ENCODE assay signal across 8 mouse cellular contexts in the genomic region with DNA sequence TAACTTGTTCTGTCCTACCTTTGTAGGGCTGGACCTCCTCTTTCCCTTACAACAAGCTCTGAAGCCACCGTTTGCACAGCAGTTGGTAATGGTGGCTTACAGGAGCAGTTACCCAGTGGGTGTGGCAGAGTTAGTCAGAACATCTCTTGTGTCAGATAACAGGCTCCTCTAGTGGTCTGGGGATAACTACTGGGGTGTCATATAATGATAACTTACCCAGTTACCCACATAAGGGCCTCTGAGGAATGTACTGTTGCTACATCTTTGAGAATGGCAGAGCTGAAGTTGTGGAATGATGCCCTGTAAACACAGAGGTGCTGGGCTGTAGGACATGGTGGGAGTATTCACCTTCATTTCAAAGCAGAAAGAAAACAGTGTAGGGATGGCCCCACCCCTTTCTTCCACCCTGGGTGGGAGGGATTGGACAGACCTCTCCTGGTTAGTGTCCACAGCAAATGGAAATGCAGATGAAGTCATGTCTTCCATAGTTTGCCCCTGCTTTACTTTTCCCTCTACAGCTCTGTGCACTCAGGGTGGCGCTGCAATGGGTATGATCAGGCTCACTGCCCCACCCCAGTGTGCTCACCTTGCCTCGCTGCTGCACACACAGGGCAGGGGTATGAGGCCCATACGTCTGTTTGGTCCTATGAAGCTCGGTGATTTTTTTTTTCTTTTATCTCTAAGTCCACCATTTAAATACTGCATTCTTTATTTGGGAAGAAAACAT. TPM values are rescaled to one million over a fixed set of nuclear protein-coding genes. Genes with fewer than 3 reads are reported as not detected.
DNase-seq lines count a peak whose midpoint lies in the region; ATAC-seq lines count a peak whose summit lies in the region.

No protein-coding gene starts in this region.

- peak; percentile 66; the same call in 1 of the 2 replicates for ATAC-seq in heart, embryonic 12.5 days (ENCODE audit: insufficient number of reproducible peaks, low FRiP score)
- peak; percentile 63 for ATAC-seq in hindbrain, embryonic 14.5 days (ENCODE audit: low FRiP score)
- ATAC-seq in midbrain, embryonic 11.5 days (ENCODE audit: low FRiP score) = peak; percentile 63

- no peak for DNase-seq in heart, postnatal 36 days
- peak; percentile 71 for DNase-seq in c-Kit-positive CD71-positive TER-119-negative erythroid progenitor cells, embryonic 14.5 days (ENCODE audit: low read depth)
- peak; percentile 47 for DNase-seq in hindbrain, embryonic 14.5 days (ENCODE audit: low spot score)
- no peak for DNase-seq in midbrain, embryonic 11.5 days (ENCODE audit: low spot score, missing footprints)
- no peak for DNase-seq in right cerebral cortex, postnatal 14 days
- DNase-seq in thymus, postnatal 10 days (ENCODE audit: low spot score in 2 of 2) = no peak
- DNase-seq in adrenal gland, postnatal 10 days = no peak

- 9% methylated on average over 5 of the region's 5 CpGs for whole genome bisulfite sequencing in heart, embryonic 12.5 days
- WGBS in hindbrain, embryonic 14.5 days = 16% methylated on average over 5 of the region's 5 CpGs
- 9% methylated on average over 5 of the region's 5 CpGs for WGBS in midbrain, embryonic 11.5 days

- H3K27ac ChIP-seq in heart, embryonic 12.5 days (ENCODE audit: poor library complexity, severe bottlenecking) = peak overlapping the region; percentile 70
- peak overlapping the region; percentile 92 for H3K27ac ChIP-seq in hindbrain, embryonic 14.5 days
- H3K27ac ChIP-seq in midbrain, embryonic 11.5 days (ENCODE audit: low read depth, low read length) = peak overlapping the region; percentile 74

- peak overlapping the region; percentile 72 for H3K9ac ChIP-seq in heart, embryonic 12.5 days
- H3K9ac ChIP-seq in hindbrain, embryonic 14.5 days = peak overlapping the region; percentile 69
- H3K9ac ChIP-seq in midbrain, embryonic 11.5 days (ENCODE audit: low read length) = peak overlapping the region; percentile 64

- H3K36me3 ChIP-seq in heart, embryonic 12.5 days = peaks cover 23% of the 10 kb centered on the region
- H3K36me3 ChIP-seq in hindbrain, embryonic 14.5 days (replicated peaks; ENCODE audit: control insufficient read depth, insufficient read depth) = no peaks in the 10 kb centered on the region
- 0 out of 2 replicates have a peak, but pooled peaks cover 2% of the 10 kb centered on the region for H3K36me3 ChIP-seq in midbrain, embryonic 11.5 days (ENCODE audit: control insufficient read depth, insufficient read depth, low read length)

- H3K4me2 ChIP-seq in heart, embryonic 12.5 days = peak overlapping the region; percentile 89
- peak overlapping the region; percentile 64 for H3K4me2 ChIP-seq in hindbrain, embryonic 14.5 days (replicated peaks)
- H3K4me2 ChIP-seq in midbrain, embryonic 11.5 days = peak overlapping the region; percentile 51

- peaks cover 18% of the 10 kb centered on the region for H3K4me1 ChIP-seq in heart, embryonic 12.5 days (replicated peaks)
- peaks cover 14% of the 10 kb centered on the region for H3K4me1 ChIP-seq in hindbrain, embryonic 14.5 days (replicated peaks; ENCODE audit: control insufficient read depth, insufficient read depth, low read length)
- H3K4me1 ChIP-seq in midbrain, embryonic 11.5 days (ENCODE audit: control insufficient read depth, insufficient read depth, low read length) = peaks cover 3% of the 10 kb centered on the region

- peak overlapping the region; percentile 48 for H3K4me3 ChIP-seq in heart, embryonic 12.5 days
- H3K4me3 ChIP-seq in hindbrain, embryonic 14.5 days (replicated peaks; ENCODE audit: low read length) = peak overlapping the region; percentile 32
- H3K4me3 ChIP-seq in midbrain, embryonic 11.5 days (ENCODE audit: low read depth, low read length) = peak overlapping the region; percentile 31

- intact Hi-C loops in heart, postnatal 36 days (cut with DNase I) = no loop called here

- no peaks in the 10 kb centered on the region for H3K27me3 ChIP-seq in heart, embryonic 12.5 days (replicated peaks)
- H3K27me3 ChIP-seq in hindbrain, embryonic 14.5 days (ENCODE audit: control insufficient read depth, insufficient read depth, low read length) = no peaks in the 10 kb centered on the region
- no peaks in the 10 kb centered on the region for H3K27me3 ChIP-seq in midbrain, embryonic 11.5 days (ENCODE audit: control insufficient read depth, insufficient read depth, low read length)

- H3K9me3 ChIP-seq in heart, embryonic 12.5 days (replicated peaks) = no peaks in the 10 kb centered on the region
- no peaks in the 10 kb centered on the region for H3K9me3 ChIP-seq in hindbrain, embryonic 14.5 days (ENCODE audit: control insufficient read depth, low read length)
- H3K9me3 ChIP-seq in midbrain, embryonic 11.5 days (ENCODE audit: control insufficient read depth, low read length) = no peaks in the 10 kb centered on the region

RNA-seq across cellular contexts. Expression of gene Slc26a1, which starts 1.6 kb away (rescaled TPM):
- polyA plus RNA-seq in heart, embryonic 12.5 days (2016; fragmentation: Nextera tagmentation; extraction: Ambion mirVana) = 0.54 and 1.0 TPM in 2 replicates
- not detected for total RNA-seq in heart, postnatal 36 days (2021)
- polyA plus RNA-seq in hindbrain, embryonic 14.5 days (2014; fragmentation: Nextera tagmentation; extraction: Ambion mirVana) = 3.2 and 3.5 TPM in 2 replicates
- 0.69 and 0.81 TPM in 2 replicates for polyA plus RNA-seq in midbrain, embryonic 11.5 days (2014; fragmentation: Nextera tagmentation; extraction: Ambion mirVana)
- total RNA-seq in adrenal gland, postnatal 10 days (2021) = 10 to 100 TPM in 1 of 2 experiments, 1 to 10 TPM in 1; 5.7 to 11.4 TPM

RNA-seq across cellular contexts. Expression of gene Dgkq, which starts 7.5 kb away (rescaled TPM):
- polyA plus RNA-seq in heart, embryonic 12.5 days (2016; fragmentation: Nextera tagmentation; extraction: Ambion mirVana) = 8.4 and 9.4 TPM in 2 replicates
- 1 to 10 TPM; 8.9 TPM for total RNA-seq in heart, postnatal 36 days (2021)
- 25.3 and 28.4 TPM in 2 replicates for polyA plus RNA-seq in hindbrain, embryonic 14.5 days (2014; fragmentation: Nextera tagmentation; extraction: Ambion mirVana)
- polyA plus RNA-seq in midbrain, embryonic 11.5 days (2014; fragmentation: Nextera tagmentation; extraction: Ambion mirVana) = 8.6 TPM in 2 replicates
- 10 to 100 TPM; 16.7 to 23.7 TPM for total RNA-seq in adrenal gland, postnatal 10 days (2021)

RNA-seq across cellular contexts. Expression of gene Fgfrl1, which starts 15.2 kb away (rescaled TPM):
- polyA plus RNA-seq in heart, embryonic 12.5 days (2016; fragmentation: Nextera tagmentation; extraction: Ambion mirVana) = 39.1 and 40.1 TPM in 2 replicates
- 10 to 100 TPM; 21.5 to 23.6 TPM for total RNA-seq in heart, postnatal 36 days (2021)
- 7.0 and 9.6 TPM in 2 replicates for polyA plus RNA-seq in hindbrain, embryonic 14.5 days (2014; fragmentation: Nextera tagmentation; extraction: Ambion mirVana)
- 11.9 and 15.0 TPM in 2 replicates for polyA plus RNA-seq in midbrain, embryonic 11.5 days (2014; fragmentation: Nextera tagmentation; extraction: Ambion mirVana)
- 10 to 100 TPM; 42.5 to 52.7 TPM for total RNA-seq in adrenal gland, postnatal 10 days (2021)

RNA-seq across cellular contexts. Expression of gene Idua, which starts 16.8 kb away (rescaled TPM):
- 16.5 and 17.8 TPM in 2 replicates for polyA plus RNA-seq in heart, embryonic 12.5 days (2016; fragmentation: Nextera tagmentation; extraction: Ambion mirVana)
- total RNA-seq in heart, postnatal 36 days (2021) = 10 to 100 TPM; 21.6 to 21.8 TPM
- 9.8 and 11.3 TPM in 2 replicates for polyA plus RNA-seq in hindbrain, embryonic 14.5 days (2014; fragmentation: Nextera tagmentation; extraction: Ambion mirVana)
- 9.2 TPM in 2 replicates for polyA plus RNA-seq in midbrain, embryonic 11.5 days (2014; fragmentation: Nextera tagmentation; extraction: Ambion mirVana)
- total RNA-seq in adrenal gland, postnatal 10 days (2021) = 10 to 100 TPM in 1 of 2 experiments, 1 to 10 TPM in 1; 9.0 to 15.2 TPM

RNA-seq across cellular contexts. Expression of gene Tmem175, which starts 47.4 kb away (rescaled TPM):
- polyA plus RNA-seq in heart, embryonic 12.5 days (2016; fragmentation: Nextera tagmentation; extraction: Ambion mirVana) = 18.5 and 18.6 TPM in 2 replicates
- 10 to 100 TPM in 1 of 2 experiments, 1 to 10 TPM in 1; 9.8 to 11.8 TPM for total RNA-seq in heart, postnatal 36 days (2021)
- 27.2 and 29.7 TPM in 2 replicates for polyA plus RNA-seq in hindbrain, embryonic 14.5 days (2014; fragmentation: Nextera tagmentation; extraction: Ambion mirVana)
- polyA plus RNA-seq in midbrain, embryonic 11.5 days (2014; fragmentation: Nextera tagmentation; extraction: Ambion mirVana) = 20.9 and 22.1 TPM in 2 replicates
- 10 to 100 TPM; 20.3 to 22.8 TPM for total RNA-seq in adrenal gland, postnatal 10 days (2021)

Comparison
In these comparisons a context has a peak if more than half of its experiments do, and no peak if none do; other contexts are left out.
1. DNase-seq: peak in c-Kit-positive CD71-positive TER-119-negative erythroid progenitor cells, embryonic 14.5 days (single experiment) and hindbrain, embryonic 14.5 days (single experiment); none in heart, postnatal 36 days (0 of 2), midbrain, embryonic 11.5 days (single experiment), right cerebral cortex, postnatal 14 days (single experiment), thymus, postnatal 10 days (0 of 2) and adrenal gland, postnatal 10 days (single experiment).
2. Peak in every context shown above with its lines, with median percentiles within 50 percentile points of each other: ATAC-seq, H3K27ac ChIP-seq, H3K4me2 ChIP-seq, H3K4me3 ChIP-seq and H3K9ac ChIP-seq.